Mouse (Mus musculus): ENCODE measurements around the gene Psmd12. TPM values are rescaled to one million over a fixed set of nuclear protein-coding genes. Genes with fewer than 3 reads are reported as not detected.

Psmd12 gene
- polyA plus RNA-seq, 1 experiment, result not detected

GRCm38 (mm10) chr11:107518645-107519429 lies 39.6 kb downstream of the Psmd12 start:
- TF ChIP-seq CTCF (IDR thresholded peaks at IDR 0.05; ENCODE audit: insufficient read depth, low read depth, low read length), result no peak
- TF ChIP-seq POLR2A (IDR thresholded peaks at IDR 0.05; ENCODE audit: insufficient read depth, low read depth, low read length), result no peak
- Histone ChIP-seq H3K4me3 (ENCODE audit: insufficient read depth, low read depth, low read length) (no peak overlapping the region), H3K4me1 (ENCODE audit: control insufficient read depth, insufficient read depth, low read length) (no peaks in the 10 kb centered on the region), H3K27ac (ENCODE audit: insufficient read depth, low read depth, low read length) (no peak overlapping the region)
- WGBS, result 89% methylated on average over 5 of the region's 5 CpGs

DNA sequence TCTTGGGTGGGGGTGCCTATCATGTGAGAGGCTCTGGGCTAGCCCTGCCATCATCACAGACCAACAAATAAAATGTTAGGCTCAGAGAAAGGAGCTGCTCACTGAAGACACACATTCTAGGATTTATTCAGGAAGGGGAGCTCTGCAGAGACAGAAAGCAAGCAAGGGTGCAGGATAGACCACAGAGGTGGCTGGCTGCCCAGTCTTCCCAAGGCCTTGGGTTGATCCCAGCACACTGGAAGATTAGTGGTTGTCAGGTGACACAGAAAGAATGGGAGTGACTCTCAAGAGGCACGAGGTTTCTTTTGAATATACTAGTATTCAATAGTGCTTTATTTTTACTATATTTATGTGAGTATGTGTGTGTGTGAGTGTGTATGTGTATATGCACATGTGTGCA lies 41.9 kb downstream of the Psmd12 start:
- TF ChIP-seq POLR2A (IDR thresholded peaks at IDR 0.05; ENCODE audit: insufficient read depth, low read depth, low read length) (no peak), CTCF (IDR thresholded peaks at IDR 0.05; ENCODE audit: insufficient read depth, low read depth, low read length) (no peak)
- H3K4me3 ChIP-seq (ENCODE audit: insufficient read depth, low read depth, low read length), result no peak overlapping the region
- no peaks in the 10 kb centered on the region for H3K4me1 ChIP-seq (ENCODE audit: control insufficient read depth, insufficient read depth, low read length)
- WGBS, result 45% methylated on average over 1 of the region's 1 CpGs
- no peak overlapping the region for H3K27ac ChIP-seq (ENCODE audit: insufficient read depth, low read depth, low read length)

DNA sequence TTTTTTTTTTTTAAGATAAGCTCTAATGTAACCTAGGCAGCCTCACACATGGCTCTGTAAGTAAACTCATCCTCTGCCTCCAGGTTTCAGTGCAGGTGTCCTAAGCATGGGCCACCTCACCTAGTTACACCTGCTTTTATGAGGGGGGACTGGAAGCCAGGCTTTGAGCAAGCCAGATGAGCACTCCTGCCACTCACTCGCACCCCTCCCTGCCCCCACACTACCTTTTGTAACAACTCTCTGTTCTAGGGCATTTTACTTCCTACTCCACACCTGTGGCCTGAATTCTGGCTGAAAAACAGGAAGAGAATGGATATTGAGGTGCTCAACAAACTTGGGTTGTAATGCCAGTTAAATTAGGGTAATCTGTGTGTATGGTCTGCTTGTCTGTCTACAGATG lies 45.7 kb downstream of the Psmd12 start:
- Histone ChIP-seq H3K27ac (ENCODE audit: insufficient read depth, low read depth, low read length) (no peak overlapping the region), H3K4me1 (ENCODE audit: control insufficient read depth, insufficient read depth, low read length) (peaks cover 4% of the 10 kb centered on the region; the same call in 1 of the 2 replicates), H3K4me3 (ENCODE audit: insufficient read depth, low read depth, low read length) (no peak overlapping the region)
- WGBS, result 96% methylated on average over 1 of the region's 1 CpGs
- TF ChIP-seq POLR2A (IDR thresholded peaks at IDR 0.05; ENCODE audit: insufficient read depth, low read depth, low read length), result no peak
- TF ChIP-seq CTCF (IDR thresholded peaks at IDR 0.05; ENCODE audit: insufficient read depth, low read depth, low read length), result no peak

DNA sequence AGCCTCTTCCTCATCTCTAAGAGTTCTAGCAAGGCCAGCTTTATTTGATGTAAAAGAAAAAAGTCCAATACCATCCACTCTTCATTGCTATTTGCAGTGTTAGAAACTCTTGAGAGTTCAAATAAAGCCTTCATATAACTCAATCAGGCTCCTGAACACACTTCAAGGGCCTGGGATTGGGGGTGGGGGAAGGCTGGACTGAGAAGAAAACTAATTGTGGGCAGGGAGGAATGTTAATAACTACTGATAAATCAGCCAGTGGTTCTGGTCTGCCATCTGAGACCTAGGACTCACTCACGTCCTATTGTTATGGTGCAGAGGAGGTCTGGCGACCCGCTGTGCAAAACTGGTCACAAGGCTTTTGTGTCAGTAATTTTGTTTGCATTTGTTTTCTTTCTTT lies 48.3 kb downstream of the Psmd12 start:
- TF ChIP-seq POLR2A (IDR thresholded peaks at IDR 0.05; ENCODE audit: insufficient read depth, low read depth, low read length) (no peak), CTCF (IDR thresholded peaks at IDR 0.05; ENCODE audit: insufficient read depth, low read depth, low read length) (no peak)
- Histone ChIP-seq H3K4me3 (ENCODE audit: insufficient read depth, low read depth, low read length) (no peak overlapping the region), H3K4me1 (ENCODE audit: control insufficient read depth, insufficient read depth, low read length) (peaks cover 4% of the 10 kb centered on the region; the same call in 1 of the 2 replicates), H3K27ac (ENCODE audit: insufficient read depth, low read depth, low read length) (no peak overlapping the region)
- WGBS, result 91% methylated on average over 3 of the region's 3 CpGs

- WGBS, result 61% methylated on average over 8 of the region's 8 CpGs
- no peak overlapping the region for H3K4me3 ChIP-seq (ENCODE audit: insufficient read depth, low read depth, low read length)
- H3K4me1 ChIP-seq (ENCODE audit: control insufficient read depth, insufficient read depth, low read length), result peaks cover 4% of the 10 kb centered on the region; the same call in 1 of the 2 replicates
- TF ChIP-seq POLR2A (IDR thresholded peaks at IDR 0.05; ENCODE audit: insufficient read depth, low read depth, low read length), result no peak
- no peak for TF ChIP-seq CTCF (IDR thresholded peaks at IDR 0.05; ENCODE audit: insufficient read depth, low read depth, low read length)
- H3K27ac ChIP-seq (ENCODE audit: insufficient read depth, low read depth, low read length), result no peak overlapping the region
Observed at GRCm38 (mm10) chr11:107529320-107529719, 50.0 kb downstream of the Psmd12 start.

- peaks cover 4% of the 10 kb centered on the region; the same call in 1 of the 2 replicates for H3K4me1 ChIP-seq (ENCODE audit: control insufficient read depth, insufficient read depth, low read length)
- no peak for TF ChIP-seq CTCF (IDR thresholded peaks at IDR 0.05; ENCODE audit: insufficient read depth, low read depth, low read length)
- TF ChIP-seq POLR2A (IDR thresholded peaks at IDR 0.05; ENCODE audit: insufficient read depth, low read depth, low read length), result no peak
- no peak overlapping the region for H3K4me3 ChIP-seq (ENCODE audit: insufficient read depth, low read depth, low read length)
- 79% methylated on average over 4 of the region's 4 CpGs for WGBS
- no peak overlapping the region for H3K27ac ChIP-seq (ENCODE audit: insufficient read depth, low read depth, low read length)
Observed at GRCm38 (mm10) chr11:107531445-107531844, 52.2 kb downstream of the Psmd12 start.

DNA sequence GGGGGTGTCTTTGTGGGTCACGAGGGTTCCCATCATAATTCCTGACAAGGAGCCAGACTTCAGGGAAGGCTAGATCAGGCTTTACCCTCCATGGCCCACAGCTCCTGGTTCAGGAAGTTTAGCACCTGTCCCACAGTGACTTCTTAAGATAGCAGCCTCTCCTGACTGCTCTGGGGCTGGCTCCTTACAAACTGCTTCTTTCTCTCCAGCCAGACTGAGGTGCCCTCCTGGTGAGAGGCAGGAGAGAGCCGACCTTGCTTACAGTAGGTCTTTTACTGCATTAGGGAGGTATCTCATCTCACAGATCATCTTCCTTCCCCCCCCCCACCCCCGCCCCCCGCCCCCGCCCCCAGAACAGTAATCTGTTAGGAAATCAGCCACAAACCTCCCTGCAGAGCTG lies 53.0 kb downstream of the Psmd12 start:
- 42% methylated on average over 5 of the region's 5 CpGs for WGBS
- H3K4me1 ChIP-seq (ENCODE audit: control insufficient read depth, insufficient read depth, low read length), result no peaks in the 10 kb centered on the region
- H3K4me3 ChIP-seq (ENCODE audit: insufficient read depth, low read depth, low read length), result no peak overlapping the region
- H3K27ac ChIP-seq (ENCODE audit: insufficient read depth, low read depth, low read length), result no peak overlapping the region
- TF ChIP-seq CTCF (IDR thresholded peaks at IDR 0.05; ENCODE audit: insufficient read depth, low read depth, low read length) (no peak), POLR2A (IDR thresholded peaks at IDR 0.05; ENCODE audit: insufficient read depth, low read depth, low read length) (no peak)

GRCm38 (mm10) chr11:107538994-107539393 lies 59.7 kb downstream of the Psmd12 start:
- Histone ChIP-seq H3K27ac (ENCODE audit: insufficient read depth, low read depth, low read length) (no peak overlapping the region), H3K4me3 (ENCODE audit: insufficient read depth, low read depth, low read length) (no peak overlapping the region), H3K4me1 (ENCODE audit: control insufficient read depth, insufficient read depth, low read length) (no peaks in the 10 kb centered on the region)
- no peak for TF ChIP-seq CTCF (IDR thresholded peaks at IDR 0.05; ENCODE audit: insufficient read depth, low read depth, low read length)
- no peak for TF ChIP-seq POLR2A (IDR thresholded peaks at IDR 0.05; ENCODE audit: insufficient read depth, low read depth, low read length)
- 91% methylated on average over 4 of the region's 4 CpGs for WGBS

DNA sequence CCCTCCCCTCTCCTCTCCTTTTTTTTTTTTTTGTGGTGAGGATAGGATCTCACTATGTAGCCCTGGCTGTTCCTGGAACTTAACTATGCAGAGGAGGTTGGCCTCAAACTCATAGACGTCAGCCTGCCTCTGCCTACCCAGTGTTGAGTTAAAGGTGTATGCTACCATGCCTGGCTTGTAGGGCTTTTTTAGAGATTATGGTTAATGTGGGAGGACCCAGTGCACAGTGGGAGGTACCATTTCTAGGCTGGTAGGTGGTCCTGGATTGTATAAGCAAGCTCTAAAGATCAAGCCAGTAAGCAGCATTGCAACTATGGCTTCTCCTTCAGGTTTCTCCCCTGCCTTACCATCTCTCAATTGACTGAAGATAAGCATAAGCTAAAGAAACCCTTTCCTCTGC lies 61.1 kb downstream of the Psmd12 start:
- no peak overlapping the region for H3K27ac ChIP-seq (ENCODE audit: insufficient read depth, low read depth, low read length)
- 60% methylated on average over 1 of the region's 1 CpGs for WGBS
- H3K4me3 ChIP-seq (ENCODE audit: insufficient read depth, low read depth, low read length), result no peak overlapping the region
- H3K4me1 ChIP-seq (ENCODE audit: control insufficient read depth, insufficient read depth, low read length), result no peaks in the 10 kb centered on the region
- TF ChIP-seq POLR2A (IDR thresholded peaks at IDR 0.05; ENCODE audit: insufficient read depth, low read depth, low read length), result no peak

Measured in olfactory bulb, adult 2 months (tissue).